Mouse (Mus musculus) kidney, adult 9 months (tissue): ENCODE measurements at regions not wholly inside any gene's neighbourhood (a gene's known extent, or its start where the extent isn't known, plus 50 kb on each side); places are given as distances from the start of the nearest gene placed in this dataset.

Source experiments
- DNase-seq: peaks from one replicate; pipeline ENCODE4 v3.0.0; 2022

- no peak for DNase-seq
Observed at GRCm38 (mm10) chr14:83861736-83862135, 581.6 kb upstream of the Pcdh17 start.

- no peak for DNase-seq
Observed at GRCm38 (mm10) chr14:83862653-83863052, 580.7 kb upstream of the Pcdh17 start.

GRCm38 (mm10) chr14:83886393-83886792 is 557.0 kb upstream of the Pcdh17 start:
- no peak for DNase-seq

- DNase-seq: peak; percentile 69
Observed at GRCm38 (mm10) chr14:83900711-83901110, 542.7 kb upstream of the Pcdh17 start.

- no peak for DNase-seq
Observed at GRCm38 (mm10) chr14:83943101-83943500, 500.3 kb upstream of the Pcdh17 start.

GRCm38 (mm10) chr14:83944176-83944575 is 499.2 kb upstream of the Pcdh17 start:
- DNase-seq: no peak

GRCm38 (mm10) chr14:83949696-83950095 is 493.7 kb upstream of the Pcdh17 start:
- no peak for DNase-seq

GRCm38 (mm10) chr14:83959111-83959510 is 484.3 kb upstream of the Pcdh17 start:
- no peak for DNase-seq

- no peak for DNase-seq
Observed at GRCm38 (mm10) chr14:83983566-83983965, 459.8 kb upstream of the Pcdh17 start.
